8 mouse cellular contexts compared by ENCODE assay signal in the genomic region with DNA sequence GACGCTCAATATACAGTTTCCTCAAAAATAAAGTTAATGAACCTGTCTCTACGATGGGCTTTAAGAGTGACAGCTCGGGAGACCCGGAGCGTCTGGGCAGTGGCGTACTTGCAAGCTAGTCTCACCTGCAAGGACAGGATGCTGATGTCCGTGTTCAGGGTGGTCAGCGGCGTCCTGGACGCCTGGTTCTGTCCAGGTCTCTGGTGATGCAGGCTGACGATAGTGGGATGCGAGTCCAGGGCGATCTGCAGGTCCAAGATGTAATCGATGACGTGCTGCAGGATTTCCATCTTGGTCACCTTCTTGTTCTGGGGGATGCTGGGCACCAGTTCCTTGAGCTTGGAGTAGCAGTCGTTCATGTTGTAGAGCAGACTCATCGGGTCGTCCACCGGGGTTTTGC. TPM values are rescaled to one million over a fixed set of nuclear protein-coding genes. Genes with fewer than 3 reads are reported as not detected.
DNase-seq lines count a peak whose midpoint lies in the region; ATAC-seq and TF ChIP-seq lines count a peak whose summit lies in the region.

No protein-coding gene starts in this region.

- ATAC-seq in forebrain, embryonic 12.5 days (ENCODE audit: low FRiP score), result no peak
- no peak for ATAC-seq in liver, embryonic 13.5 days (ENCODE audit: low read depth)
- ATAC-seq in stomach, postnatal 0 days (ENCODE audit: low FRiP score, low TSS enrichment), result no peak

- intact Hi-C loops in left cerebral cortex, postnatal 36 days (cut with DNase I), result loop anchor here (5.0 to 10.0 kb wide), 6 partner anchors 67 to 889 kb away; no protein-coding TSS in a partner anchor

- H3K9ac ChIP-seq in forebrain, embryonic 12.5 days, result peak overlapping the region; percentile 56
- H3K9ac ChIP-seq in liver, embryonic 13.5 days, result peak overlapping the region; percentile 70
- peak overlapping the region; percentile 83 for H3K9ac ChIP-seq in stomach, postnatal 0 days (ENCODE audit: low read length)

- TF ChIP-seq EP300 in stomach, postnatal 0 days (optimal IDR thresholded peaks at IDR 0.05), result no peak

- peaks cover 51% of the 10 kb centered on the region for H3K4me1 ChIP-seq in forebrain, embryonic 12.5 days
- peaks cover 32% of the 10 kb centered on the region for H3K4me1 ChIP-seq in liver, embryonic 13.5 days (replicated peaks)
- H3K4me1 ChIP-seq in stomach, postnatal 0 days (replicated peaks; ENCODE audit: control insufficient read depth, insufficient read depth), result peaks cover 9% of the 10 kb centered on the region; the same call in 1 of the 2 replicates

- H3ac ChIP-seq in C2C12 (ENCODE audit: control insufficient read depth, insufficient read length, low read depth), result peak overlapping the region; percentile 82

- WGBS in forebrain, embryonic 12.5 days, result 0% methylated on average over 19 of the region's 19 CpGs
- WGBS in liver, embryonic 13.5 days (ENCODE audit: insufficient replicate concordance), result 0% methylated on average over 19 of the region's 19 CpGs
- WGBS in stomach, postnatal 0 days, result under 1% methylated on average over 19 of the region's 19 CpGs

- DNase-seq in gastrocnemius, postnatal 25 days, result peak; percentile 27
- no peak for DNase-seq in gastrocnemius, adult 8-10 months (ENCODE audit: low spot score in 2 of 2)
- DNase-seq in liver, embryonic 13.5 days, result no peak
- DNase-seq in stomach, postnatal 0 days (ENCODE audit: low spot score), result no peak
- DNase-seq in left cerebral cortex, postnatal 36 days (ENCODE audit: low spot score in 2 of 2), result no peak
- DNase-seq in adrenal gland, adult 8-10 months, result no peak

- peak overlapping the region; percentile 84 for H3K27ac ChIP-seq in forebrain, embryonic 12.5 days
- H3K27ac ChIP-seq in liver, embryonic 13.5 days, result peak overlapping the region; percentile 29; the same call in 1 of the 2 replicates
- H3K27ac ChIP-seq in stomach, postnatal 0 days (replicated peaks), result peak overlapping the region; percentile 84

- peaks cover 23% of the 10 kb centered on the region for H3K79me3 ChIP-seq in C2C12 (ENCODE audit: low read depth)

- H3K27me3 ChIP-seq in C2C12 (ENCODE audit: control insufficient read depth, insufficient read depth, insufficient read length), result no peaks in the 10 kb centered on the region
- H3K27me3 ChIP-seq in forebrain, embryonic 12.5 days, result peaks cover 12% of the 10 kb centered on the region; the same call in 1 of the 2 replicates
- peaks cover 84% of the 10 kb centered on the region for H3K27me3 ChIP-seq in liver, embryonic 13.5 days
- no peaks in the 10 kb centered on the region for H3K27me3 ChIP-seq in stomach, postnatal 0 days (ENCODE audit: control insufficient read depth, insufficient read depth, low read length)

- no peaks in the 10 kb centered on the region for H3K9me3 ChIP-seq in forebrain, embryonic 12.5 days
- H3K9me3 ChIP-seq in liver, embryonic 13.5 days (replicated peaks), result no peaks in the 10 kb centered on the region
- no peaks in the 10 kb centered on the region for H3K9me3 ChIP-seq in stomach, postnatal 0 days (ENCODE audit: control insufficient read depth, low read length)

- H3K4me2 ChIP-seq in forebrain, embryonic 12.5 days, result peak overlapping the region; percentile 95
- H3K4me2 ChIP-seq in liver, embryonic 13.5 days, result peak overlapping the region; percentile 78
- peak overlapping the region; percentile 91 for H3K4me2 ChIP-seq in stomach, postnatal 0 days (replicated peaks; ENCODE audit: low read depth)

- H3K79me2 ChIP-seq in C2C12 (ENCODE audit: control insufficient read depth, insufficient read depth), result peaks cover 31% of the 10 kb centered on the region

- TF ChIP-seq CTCF in C2C12 (IDR thresholded peaks at IDR 0.05; ENCODE audit: control insufficient read depth, insufficient read depth, insufficient read length), result no peak
- no peak for TF ChIP-seq CTCF in stomach, postnatal 0 days (IDR thresholded peaks at IDR 0.05; ENCODE audit: low read depth)

- peak overlapping the region; percentile 80 for H3K4me3 ChIP-seq in C2C12 (ENCODE audit: insufficient read depth, poor library complexity, severe bottlenecking)
- H3K4me3 ChIP-seq in forebrain, embryonic 12.5 days (replicated peaks), result peak overlapping the region; percentile 70
- peak overlapping the region; percentile 65 for H3K4me3 ChIP-seq in liver, embryonic 13.5 days (replicated peaks)
- H3K4me3 ChIP-seq in stomach, postnatal 0 days (ENCODE audit: low read depth, low read length), result peak overlapping the region; percentile 78

- peaks cover 18% of the 10 kb centered on the region for H3K36me3 ChIP-seq in C2C12 (ENCODE audit: control insufficient read depth, insufficient read depth)
- H3K36me3 ChIP-seq in forebrain, embryonic 12.5 days (replicated peaks), result no peaks in the 10 kb centered on the region
- no peaks in the 10 kb centered on the region for H3K36me3 ChIP-seq in liver, embryonic 13.5 days
- no peaks in the 10 kb centered on the region for H3K36me3 ChIP-seq in stomach, postnatal 0 days (ENCODE audit: control insufficient read depth, insufficient read depth, low read length)

TF ChIP-seq in C2C12, 6 proteins besides CTCF, POLR2A, EP300 and RAD21:
- TF ChIP-seq FOSL1 (IDR thresholded peaks at IDR 0.05; ENCODE audit: insufficient read depth, low read length, poor library complexity, severe bottlenecking) (no peak), MYOG (IDR thresholded peaks at IDR 0.05; ENCODE audit: control insufficient read depth, extremely low read depth, insufficient read length) (no peak)

RNA-seq across cellular contexts. Expression of a gene that starts 1.4 kb away (rescaled TPM):
- total RNA-seq in gastrocnemius, postnatal 25 days (2021), result 1 to 10 TPM; 3.2 to 4.5 TPM
- total RNA-seq in gastrocnemius, adult 8-10 months (2022), result 1 to 10 TPM; 1.1 to 1.8 (median 1.3) TPM
- polyA plus RNA-seq in C2C12 (2012; fragmentation: generic; extraction: Trizol), result 68.1 TPM
- polyA plus RNA-seq in forebrain, embryonic 12.5 days (2016; fragmentation: Nextera tagmentation; extraction: Ambion mirVana), result 163 TPM in 2 replicates
- polyA plus RNA-seq in liver, embryonic 13.5 days (2015; fragmentation: Nextera tagmentation; extraction: Ambion mirVana), result 98.7 and 122 TPM in 2 replicates
- 315 and 330 TPM in 2 replicates for polyA plus RNA-seq in stomach, postnatal 0 days (2015; fragmentation: Nextera tagmentation; extraction: Ambion mirVana)
- 100 to 1,000 TPM; 155 to 170 TPM for total RNA-seq in left cerebral cortex, postnatal 36 days (2021)
- total RNA-seq in adrenal gland, adult 8-10 months (2022), result 100 to 1,000 TPM; 302 to 463 (median 440) TPM

Comparison
In these comparisons a context has a peak if more than half of its experiments do, and no peak if none do; other contexts are left out.
1. H3K27ac ChIP-seq: peak in every context shown above with its lines; median percentile 84 in forebrain, embryonic 12.5 days; 84 in stomach, postnatal 0 days; 29 in liver, embryonic 13.5 days.
2. RNA of a gene that starts 1.4 kb away (total RNA-seq): 302 to 463 TPM in adrenal gland, adult 8-10 months and 155 to 170 TPM in left cerebral cortex, postnatal 36 days; 3.2 to 4.5 TPM in gastrocnemius, postnatal 25 days and 1.1 to 1.8 TPM in gastrocnemius, adult 8-10 months; every median in the first group is over 10 times any median in the second.
3. Peak in every context shown above with its lines, with median percentiles within 50 percentile points of each other: H3K4me3 ChIP-seq, H3K4me2 ChIP-seq and H3K9ac ChIP-seq.